Mouse (Mus musculus): ENCODE results near the gene St5.

DNA sequence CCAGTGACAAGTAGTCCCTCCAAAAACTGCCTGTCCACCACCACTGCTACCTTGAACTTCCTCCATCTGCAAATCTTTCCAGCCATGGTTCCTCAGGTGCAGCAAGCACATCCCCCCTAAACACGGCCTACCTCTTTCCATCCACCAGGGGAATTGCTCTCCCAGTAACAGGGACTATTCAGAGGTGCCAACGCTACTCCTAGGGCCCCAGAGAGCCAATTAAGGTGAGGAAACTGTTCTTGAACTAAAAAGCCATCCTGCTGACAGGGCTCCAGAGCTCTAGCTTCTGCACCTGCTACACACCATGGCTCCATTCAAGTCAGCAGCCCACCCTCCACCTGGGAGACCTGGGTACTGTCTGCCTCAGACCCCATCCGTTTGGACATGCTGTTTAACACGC lies 205.9 kb downstream of the St5 start:
- TF ChIP-seq CTCF (IDR thresholded peaks at IDR 0.05; ENCODE audit: control insufficient read depth, insufficient read depth, low read length) (no peak), POLR2A (IDR thresholded peaks at IDR 0.05; ENCODE audit: borderline replicate concordance, control insufficient read depth, low read depth, low read length) (no peak)

Measured in bone marrow, adult 2 months (tissue).